Mouse (Mus musculus): ENCODE measurements around the gene Sh3bp5. TPM values are rescaled to one million over a fixed set of nuclear protein-coding genes. Genes with fewer than 3 reads are reported as not detected.

Sh3bp5 gene
- total RNA-seq, 1 experiment = 4.6 TPM

- in situ Hi-C loops (cut with MboI; ENCODE audit: low sequenced_read_pairs in 2 of 2, unreplicated experiment in 2 of 2) = no loop called here
- H3K36me3 ChIP-seq (ENCODE audit: control insufficient read depth, insufficient read depth, low read length, poor library complexity, severe bottlenecking) = no peaks in the 10 kb centered on the region
- no peak for DNase-seq (ENCODE audit: low read depth, low spot score)
- H3K9me3 ChIP-seq (ENCODE audit: control insufficient read depth, insufficient read depth, low read depth, low read length) = no peaks in the 10 kb centered on the region
- 0 out of 4 replicates have a peak, but pooled peaks cover 0 to 2% of the 10 kb centered on the region in 2 experiments for H3K4me1 ChIP-seq (ENCODE audit: control insufficient read depth in 2 of 2, insufficient read depth in 2 of 2, low read length in 2 of 2, poor library complexity in 1 of 2)
- no peak overlapping the region for H3K27ac ChIP-seq (ENCODE audit: insufficient read depth, low read depth, low read length, poor library complexity, severe bottlenecking)
- H3K9ac ChIP-seq (ENCODE audit: insufficient read depth, low read depth, low read length, poor library complexity, severe bottlenecking) = no peak overlapping the region
- H3K4me3 ChIP-seq (ENCODE audit: insufficient read depth in 1 of 2, low read depth in 1 of 2, low read length in 2 of 2, poor library complexity in 1 of 2, severe bottlenecking in 1 of 2) = no peak overlapping the region
- TF ChIP-seq CHD2 (IDR thresholded peaks at IDR 0.05; ENCODE audit: low read depth, low read length) (no peak), ZC3H11A (IDR thresholded peaks at IDR 0.05; ENCODE audit: borderline replicate concordance, low read depth, low read length) (no peak), MAFK (IDR thresholded peaks at IDR 0.05; ENCODE audit: insufficient read depth, low read depth, low read length) (no peak)
Measured at GRCm38 (mm10) chr14:31392300-31392699, 43.6 kb downstream of the Sh3bp5 start.

DNA sequence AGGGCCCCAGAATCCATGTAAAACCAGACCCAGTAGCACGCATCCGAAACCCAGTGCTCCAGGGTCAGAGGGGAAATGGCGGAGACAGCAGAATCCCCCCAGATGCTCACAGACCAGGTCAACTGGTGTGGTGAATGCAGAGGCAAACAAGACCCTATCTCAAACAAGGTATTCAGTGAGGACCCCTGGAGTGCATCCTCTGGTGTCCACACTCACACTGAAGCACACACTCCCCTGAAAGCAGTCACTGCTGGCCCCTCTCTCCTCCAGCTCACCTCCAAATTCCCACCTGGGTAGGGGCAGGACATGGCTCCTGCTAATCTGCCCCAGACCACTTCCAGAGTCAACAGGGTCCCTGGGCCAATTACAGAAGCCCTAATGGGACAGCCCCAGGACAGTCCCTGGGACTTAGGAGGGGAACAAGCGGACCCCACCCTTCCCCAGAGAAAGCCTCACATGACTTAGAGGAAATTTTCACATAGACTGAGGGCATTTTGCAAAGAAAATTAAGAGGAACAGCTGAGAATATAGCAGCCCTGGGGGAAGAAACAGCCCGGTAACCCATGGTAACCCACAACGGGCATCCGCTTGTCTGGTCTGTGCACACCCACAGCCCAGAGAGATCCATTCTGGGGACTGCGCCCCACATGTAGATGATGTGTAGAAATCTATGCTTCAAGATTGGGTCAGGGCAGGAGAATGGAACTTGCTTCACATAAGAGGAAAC, 46.3 kb downstream of the Sh3bp5 start:
- no peaks in the 10 kb centered on the region for H3K36me3 ChIP-seq (ENCODE audit: control insufficient read depth, insufficient read depth, low read length, poor library complexity, severe bottlenecking)
- TF ChIP-seq HCFC1 (IDR thresholded peaks at IDR 0.05; ENCODE audit: borderline replicate concordance, insufficient read depth, low read length) = no peak
- no peak for TF ChIP-seq MAFK (IDR thresholded peaks at IDR 0.05; ENCODE audit: insufficient read depth, low read depth, low read length)
- TF ChIP-seq ZNF384 (IDR thresholded peaks at IDR 0.05; ENCODE audit: low read depth, low read length) = no peak
- TF ChIP-seq ZC3H11A (IDR thresholded peaks at IDR 0.05; ENCODE audit: borderline replicate concordance, low read depth, low read length) = no peak
- no peak for TF ChIP-seq CHD2 (IDR thresholded peaks at IDR 0.05; ENCODE audit: low read depth, low read length)
- H3K4me1 ChIP-seq (ENCODE audit: control insufficient read depth in 2 of 2, insufficient read depth in 2 of 2, low read length in 2 of 2, poor library complexity in 1 of 2) = no peaks in the 10 kb centered on the region
- in situ Hi-C loops (cut with MboI; ENCODE audit: low sequenced_read_pairs in 2 of 2, unreplicated experiment in 2 of 2) = no loop called here
- DNase-seq (ENCODE audit: low read depth, low spot score) = no peak
- no peak overlapping the region for H3K27ac ChIP-seq (ENCODE audit: insufficient read depth, low read depth, low read length, poor library complexity, severe bottlenecking)
- no peaks in the 10 kb centered on the region for H3K9me3 ChIP-seq (ENCODE audit: control insufficient read depth, insufficient read depth, low read depth, low read length)
- no peak overlapping the region for H3K4me3 ChIP-seq (ENCODE audit: insufficient read depth in 1 of 2, low read depth in 1 of 2, low read length in 2 of 2, poor library complexity in 1 of 2, severe bottlenecking in 1 of 2)
- no peak overlapping the region for H3K9ac ChIP-seq (ENCODE audit: insufficient read depth, low read depth, low read length, poor library complexity, severe bottlenecking)

DNA sequence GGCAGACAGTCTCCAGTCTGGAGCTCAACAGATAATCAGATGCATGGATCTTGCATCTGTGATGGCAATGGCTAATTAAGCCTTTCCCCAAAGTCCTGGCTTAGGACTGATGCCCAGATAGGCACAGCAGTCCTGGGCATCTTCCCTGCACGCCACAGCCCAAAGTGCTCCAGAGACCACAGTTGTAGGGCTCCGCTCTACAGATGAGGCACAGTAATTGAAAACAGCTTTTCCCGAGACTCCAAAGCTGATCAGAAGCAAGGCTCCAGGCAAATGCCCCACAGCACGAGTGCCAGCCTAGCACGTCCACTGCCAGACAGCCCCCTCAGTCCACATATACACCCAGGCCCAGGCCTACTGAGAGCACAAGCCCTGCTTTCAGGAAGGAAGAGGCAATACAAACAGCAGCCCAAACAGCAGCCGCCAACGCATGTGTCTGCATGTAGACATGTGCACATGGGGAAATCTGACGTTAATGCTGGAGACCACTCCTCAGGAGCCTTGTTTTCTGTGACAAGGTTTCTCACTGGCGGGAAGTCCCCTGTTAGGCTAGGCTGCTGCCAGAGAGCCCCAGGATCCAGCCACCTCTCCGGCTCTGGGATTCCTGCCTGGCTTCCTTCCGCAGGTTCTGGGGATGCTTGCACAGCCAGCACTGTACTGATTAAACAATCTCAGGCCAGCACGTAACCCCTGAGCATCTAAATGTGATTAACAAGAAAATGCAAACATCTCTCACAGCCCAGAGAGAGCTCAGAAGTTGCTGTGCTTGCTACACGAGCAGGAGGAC, 47.6 kb downstream of the Sh3bp5 start:
- H3K36me3 ChIP-seq (ENCODE audit: control insufficient read depth, insufficient read depth, low read length, poor library complexity, severe bottlenecking) = no peaks in the 10 kb centered on the region
- H3K4me3 ChIP-seq (ENCODE audit: insufficient read depth in 1 of 2, low read depth in 1 of 2, low read length in 2 of 2, poor library complexity in 1 of 2, severe bottlenecking in 1 of 2) = no peak overlapping the region
- H3K27ac ChIP-seq (ENCODE audit: insufficient read depth, low read depth, low read length, poor library complexity, severe bottlenecking) = no peak overlapping the region
- no peak for DNase-seq (ENCODE audit: low read depth, low spot score)
- H3K9me3 ChIP-seq (ENCODE audit: control insufficient read depth, insufficient read depth, low read depth, low read length) = no peaks in the 10 kb centered on the region
- H3K4me1 ChIP-seq (ENCODE audit: control insufficient read depth in 2 of 2, insufficient read depth in 2 of 2, low read length in 2 of 2, poor library complexity in 1 of 2) = peaks cover 0 to 3% of the 10 kb centered on the region in 2 experiments; a peak in 1 of 4 replicates
- no peak for TF ChIP-seq ZC3H11A (IDR thresholded peaks at IDR 0.05; ENCODE audit: borderline replicate concordance, low read depth, low read length)
- no peak for TF ChIP-seq CHD2 (IDR thresholded peaks at IDR 0.05; ENCODE audit: low read depth, low read length)
- TF ChIP-seq HCFC1 (IDR thresholded peaks at IDR 0.05; ENCODE audit: borderline replicate concordance, insufficient read depth, low read length) = no peak
- TF ChIP-seq ZNF384 (IDR thresholded peaks at IDR 0.05; ENCODE audit: low read depth, low read length) = no peak
- no peak for TF ChIP-seq MAFK (IDR thresholded peaks at IDR 0.05; ENCODE audit: insufficient read depth, low read depth, low read length)
- in situ Hi-C loops (cut with MboI; ENCODE audit: low sequenced_read_pairs in 2 of 2, unreplicated experiment in 2 of 2) = no loop called here
- H3K9ac ChIP-seq (ENCODE audit: insufficient read depth, low read depth, low read length, poor library complexity, severe bottlenecking) = no peak overlapping the region

GRCm38 (mm10) chr14:31387301-31387981, 48.4 kb downstream of the Sh3bp5 start:
- no peaks in the 10 kb centered on the region for H3K9me3 ChIP-seq (ENCODE audit: control insufficient read depth, insufficient read depth, low read depth, low read length)
- in situ Hi-C loops (cut with MboI; ENCODE audit: low sequenced_read_pairs in 2 of 2, unreplicated experiment in 2 of 2) = no loop called here
- no peak overlapping the region for H3K9ac ChIP-seq (ENCODE audit: insufficient read depth, low read depth, low read length, poor library complexity, severe bottlenecking)
- H3K4me1 ChIP-seq (ENCODE audit: control insufficient read depth in 2 of 2, insufficient read depth in 2 of 2, low read length in 2 of 2, poor library complexity in 1 of 2) = peaks cover 0 to 3% of the 10 kb centered on the region in 2 experiments; a peak in 1 of 4 replicates
- H3K36me3 ChIP-seq (ENCODE audit: control insufficient read depth, insufficient read depth, low read length, poor library complexity, severe bottlenecking) = no peaks in the 10 kb centered on the region
- DNase-seq (ENCODE audit: low read depth, low spot score) = no peak
- H3K27ac ChIP-seq (ENCODE audit: insufficient read depth, low read depth, low read length, poor library complexity, severe bottlenecking) = no peak overlapping the region
- TF ChIP-seq CHD2 (IDR thresholded peaks at IDR 0.05; ENCODE audit: low read depth, low read length) (no peak), HCFC1 (IDR thresholded peaks at IDR 0.05; ENCODE audit: borderline replicate concordance, insufficient read depth, low read length) (no peak), ZNF384 (IDR thresholded peaks at IDR 0.05; ENCODE audit: low read depth, low read length) (no peak), ZC3H11A (IDR thresholded peaks at IDR 0.05; ENCODE audit: borderline replicate concordance, low read depth, low read length) (no peak), MAFK (IDR thresholded peaks at IDR 0.05; ENCODE audit: insufficient read depth, low read depth, low read length) (no peak)
- H3K4me3 ChIP-seq (ENCODE audit: insufficient read depth in 1 of 2, low read depth in 1 of 2, low read length in 2 of 2, poor library complexity in 1 of 2, severe bottlenecking in 1 of 2) = no peak overlapping the region

Measured in ES-E14 (cell line).